Mouse (Mus musculus) v-Abl transformed pro-B cells (cell line): ENCODE data around the gene Kalrn.

ENCODE experiments used
- in situ Hi-C, 2 experiments: fragments of 400-800 bp; cut with MboI; formaldehyde crosslinking; loops; one replicate each; pipeline ENCODE4 v1.15.1; 2025; ENCODE audit not compliant: unreplicated experiment in 2 of 2

The Kalrn gene

GRCm38 (mm10) chr16:33937567-33937966 lies 635.8 kb downstream of the Kalrn start:
- in situ Hi-C loops, result no loop called here

DNA sequence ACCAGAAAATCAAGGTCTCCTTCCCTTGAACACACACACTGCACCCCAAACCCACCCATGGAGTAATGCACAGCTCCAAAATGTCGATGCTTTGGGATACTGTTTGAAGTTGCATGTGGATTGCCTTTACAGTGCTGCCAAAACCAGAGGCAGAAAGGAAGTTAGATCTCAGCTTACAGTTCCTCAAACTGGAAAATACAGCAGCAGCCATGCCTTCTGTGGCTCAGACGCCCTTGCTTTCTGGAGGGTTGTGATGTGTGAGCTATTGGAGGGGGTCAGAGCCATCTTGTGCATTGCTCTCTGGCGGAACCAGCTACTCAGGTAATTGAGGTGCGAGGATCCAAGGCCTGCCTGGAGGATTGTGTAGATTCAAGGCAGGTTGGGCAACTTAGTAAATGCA lies 636.4 kb downstream of the Kalrn start:
- in situ Hi-C loops, result no loop called here

DNA sequence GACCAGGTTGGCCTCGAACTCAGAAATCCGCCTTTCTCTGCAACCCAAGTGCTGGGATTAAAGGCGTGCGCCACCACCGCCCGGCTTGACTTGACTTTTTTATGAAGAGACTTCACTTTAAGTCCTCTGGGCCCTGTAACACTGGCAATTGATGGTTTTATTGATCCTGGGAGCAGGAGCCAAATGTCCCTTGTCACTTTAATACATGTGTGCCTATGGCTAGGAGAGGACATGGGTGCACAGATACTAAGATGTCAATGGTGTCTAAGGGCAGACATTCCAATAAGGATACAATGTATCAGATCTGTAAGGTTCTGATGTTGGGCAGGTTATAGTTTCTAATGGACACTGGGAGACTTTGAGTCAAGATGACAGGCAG lies 637.9 kb downstream of the Kalrn start:
- in situ Hi-C loops, result no loop called here

GRCm38 (mm10) chr16:33934701-33935406 lies 638.5 kb downstream of the Kalrn start:
- in situ Hi-C loops, result no loop called here

DNA sequence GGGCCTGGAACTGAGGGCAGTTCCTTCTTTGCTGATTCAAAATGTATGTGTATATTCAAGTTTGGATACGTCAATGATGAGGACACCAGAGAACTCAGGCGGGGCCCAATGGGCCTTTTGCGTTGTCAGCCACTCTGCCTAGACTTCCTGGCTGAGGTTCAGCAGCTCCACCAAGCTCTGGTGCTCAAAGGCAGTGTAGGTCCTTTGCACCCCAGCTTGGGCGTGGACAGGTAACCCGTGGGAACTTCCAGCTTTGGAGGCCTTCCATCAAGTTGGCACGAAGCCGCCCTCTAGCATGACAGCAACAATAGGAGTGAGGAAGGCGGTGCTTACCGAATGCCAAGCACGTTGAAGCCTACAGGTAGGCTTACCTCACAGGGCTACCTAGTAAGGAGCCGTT lies 639.9 kb downstream of the Kalrn start:
- in situ Hi-C loops, result no loop called here

- in situ Hi-C loops, result no loop called here
Measured at GRCm38 (mm10) chr16:33932126-33932525, 641.2 kb downstream of the Kalrn start.

DNA sequence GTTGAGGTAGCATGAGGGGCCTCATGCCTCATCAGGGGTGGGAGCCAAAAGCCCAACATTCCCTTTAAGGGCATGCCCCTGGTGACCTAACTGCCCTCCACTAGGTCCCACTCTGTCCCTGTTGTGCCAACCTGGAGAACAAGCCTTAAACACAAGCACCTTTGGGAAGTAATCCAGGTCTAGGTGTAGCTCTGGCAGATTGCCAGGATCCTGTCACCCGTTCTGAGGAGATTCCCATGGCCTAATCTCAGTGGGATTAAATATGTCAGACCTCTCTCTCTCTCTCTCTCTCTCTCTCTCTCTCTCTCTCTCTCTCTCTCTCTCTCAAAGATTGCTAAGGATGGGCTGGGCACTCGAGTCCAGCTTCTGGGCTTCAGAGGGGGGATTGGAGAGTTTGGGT lies 641.6 kb downstream of the Kalrn start:
- in situ Hi-C loops, result no loop called here

DNA sequence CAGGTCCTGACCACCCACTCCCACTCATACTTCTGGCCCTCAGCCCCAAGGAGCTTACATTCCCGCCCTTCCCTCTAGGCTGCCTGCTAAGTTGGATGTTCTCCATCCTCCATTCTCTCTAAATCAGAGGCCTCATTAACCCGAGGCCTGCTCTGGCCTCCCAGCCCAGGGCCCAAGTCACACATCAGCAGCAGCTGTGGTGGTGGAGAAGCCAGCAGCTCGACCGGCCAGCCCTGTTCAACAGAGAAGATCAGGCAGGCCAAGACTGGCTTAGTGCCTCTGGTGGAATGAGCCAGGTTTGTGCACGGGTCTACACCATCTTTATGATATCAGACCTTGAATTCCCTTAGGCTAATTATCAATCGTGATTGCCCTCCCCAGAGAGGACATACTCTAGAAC lies 642.5 kb downstream of the Kalrn start:
- in situ Hi-C loops, result no loop called here

DNA sequence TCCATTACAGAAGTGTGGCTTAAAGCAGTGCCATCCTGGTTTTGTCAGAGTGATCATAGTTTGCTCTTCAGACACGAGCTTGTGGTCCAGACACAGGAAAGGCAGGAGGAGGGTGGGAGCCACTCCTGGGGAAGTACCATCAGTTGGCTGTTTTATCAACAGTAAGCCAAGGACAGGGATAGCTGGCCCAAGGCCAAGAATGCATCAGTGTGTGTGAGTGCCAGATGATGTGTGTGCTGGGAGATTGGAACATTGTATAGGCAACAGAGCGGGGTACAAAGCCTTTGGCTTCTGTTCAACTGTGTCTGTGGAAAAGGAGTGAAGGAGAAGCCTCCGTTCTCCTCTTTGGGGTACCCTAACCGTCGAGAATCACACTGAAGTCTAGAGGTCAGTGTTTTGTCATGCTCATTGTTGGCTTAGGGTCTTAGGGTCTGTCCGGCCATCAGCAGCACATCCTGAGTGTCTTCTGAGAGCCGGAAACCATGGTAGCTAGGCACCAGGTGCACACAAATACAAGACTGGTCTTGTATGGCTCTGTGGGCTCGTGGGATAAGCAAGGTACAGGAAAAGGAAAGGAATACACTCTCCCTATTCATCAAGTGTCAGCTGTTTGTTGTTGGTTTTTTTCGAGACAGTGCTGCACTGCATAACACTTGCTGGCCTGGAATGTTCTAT lies 644.4 kb downstream of the Kalrn start:
- in situ Hi-C loops, result no loop called here

GRCm38 (mm10) chr16:33927263-33927824 lies 646.0 kb downstream of the Kalrn start:
- in situ Hi-C loops, result no loop called here

GRCm38 (mm10) chr16:33923758-33924157 lies 649.6 kb downstream of the Kalrn start:
- in situ Hi-C loops, result no loop called here

- in situ Hi-C loops, result no loop called here
Measured at GRCm38 (mm10) chr16:33923001-33923316, 650.4 kb downstream of the Kalrn start.

DNA sequence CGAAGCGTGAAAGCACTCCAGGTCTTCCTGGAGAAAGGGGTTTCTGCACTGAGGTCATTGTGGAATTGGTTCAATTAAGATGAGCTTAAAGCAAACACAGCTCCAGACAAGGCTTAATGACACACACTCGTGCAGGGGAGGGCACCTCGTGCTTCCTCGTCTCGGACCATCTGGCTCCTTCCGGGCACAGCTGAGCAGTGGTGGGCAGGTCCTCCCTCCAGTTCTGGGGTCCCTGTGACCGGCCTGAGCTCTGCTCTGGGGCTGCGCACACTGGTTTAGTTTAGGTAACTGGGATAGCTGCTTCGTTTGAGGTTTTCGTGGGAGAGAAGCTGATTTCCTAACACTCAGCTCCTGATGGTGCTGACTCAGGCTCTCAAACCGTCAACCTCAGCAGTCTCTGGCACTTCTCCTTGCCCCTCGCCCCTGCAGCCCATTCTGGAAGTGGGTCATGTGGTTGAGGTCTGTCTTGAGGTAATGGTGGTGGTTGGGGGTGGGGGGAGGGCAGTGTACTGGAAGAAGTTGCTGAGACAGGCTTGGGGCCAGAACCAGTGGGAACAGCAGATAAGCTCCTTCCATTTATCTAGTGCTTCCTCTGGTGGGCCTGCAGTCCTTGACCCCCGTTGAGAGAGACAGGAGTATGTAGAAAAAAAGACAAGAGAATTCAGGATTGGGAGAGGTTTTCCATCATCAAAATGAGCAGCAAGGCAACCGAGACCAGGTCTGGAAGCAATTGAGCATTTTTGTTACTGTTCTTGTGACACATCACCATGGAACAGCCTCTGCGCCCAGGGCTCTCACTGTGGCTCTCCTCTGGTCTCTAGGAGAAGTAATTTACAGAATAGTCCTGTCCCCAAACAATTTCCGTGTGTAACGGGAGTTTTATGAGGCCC lies 651.0 kb downstream of the Kalrn start:
- in situ Hi-C loops, result no loop called here

GRCm38 (mm10) chr16:33921514-33921913 lies 651.8 kb downstream of the Kalrn start:
- in situ Hi-C loops, result no loop called here
